Mouse (Mus musculus): Measurements from ENCODE around the gene Gm26938.

Gm26938 gene

GRCm38 (mm10) chr5:139826357-139827055 is at the start of gene Gm26938, which contains the start of gene Psmg3:
Gene Gm26938 (minus strand): TSS chr5:139826407.
Gene Psmg3 (minus strand): TSS chr5:139826885.
- peak; percentile 89 for DNase-seq

GRCm38 (mm10) chr5:139871526-139871925 is 45.3 kb upstream of the Gm26938 start:
- DNase-seq = peak; percentile 39

- peak; percentile 80 for DNase-seq
Observed at GRCm38 (mm10) chr5:139870886-139871285, 44.7 kb upstream of the Gm26938 start.

DNA sequence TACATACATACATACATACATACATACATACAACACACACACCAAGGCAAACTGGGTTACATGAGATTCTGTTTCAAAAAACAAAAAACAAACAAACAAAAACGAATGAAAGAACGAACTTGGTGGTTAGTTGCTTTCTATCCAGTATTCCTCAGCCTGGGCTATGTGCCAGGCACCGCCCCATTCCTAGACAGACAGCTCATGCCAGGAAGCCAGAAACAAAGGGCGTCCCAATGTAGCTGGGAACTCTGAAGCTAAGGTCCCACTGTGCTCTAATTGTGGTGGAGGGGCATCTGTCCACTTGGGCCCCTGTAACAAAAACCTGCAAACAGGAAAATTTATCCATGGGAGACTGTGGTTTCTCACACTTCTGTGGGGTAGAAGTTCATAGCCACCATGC is 36.6 kb upstream of the Gm26938 start:
- peak; percentile 85 for DNase-seq

GRCm38 (mm10) chr5:139860328-139861104 is 34.3 kb upstream of the Gm26938 start:
- no peak for DNase-seq

DNA sequence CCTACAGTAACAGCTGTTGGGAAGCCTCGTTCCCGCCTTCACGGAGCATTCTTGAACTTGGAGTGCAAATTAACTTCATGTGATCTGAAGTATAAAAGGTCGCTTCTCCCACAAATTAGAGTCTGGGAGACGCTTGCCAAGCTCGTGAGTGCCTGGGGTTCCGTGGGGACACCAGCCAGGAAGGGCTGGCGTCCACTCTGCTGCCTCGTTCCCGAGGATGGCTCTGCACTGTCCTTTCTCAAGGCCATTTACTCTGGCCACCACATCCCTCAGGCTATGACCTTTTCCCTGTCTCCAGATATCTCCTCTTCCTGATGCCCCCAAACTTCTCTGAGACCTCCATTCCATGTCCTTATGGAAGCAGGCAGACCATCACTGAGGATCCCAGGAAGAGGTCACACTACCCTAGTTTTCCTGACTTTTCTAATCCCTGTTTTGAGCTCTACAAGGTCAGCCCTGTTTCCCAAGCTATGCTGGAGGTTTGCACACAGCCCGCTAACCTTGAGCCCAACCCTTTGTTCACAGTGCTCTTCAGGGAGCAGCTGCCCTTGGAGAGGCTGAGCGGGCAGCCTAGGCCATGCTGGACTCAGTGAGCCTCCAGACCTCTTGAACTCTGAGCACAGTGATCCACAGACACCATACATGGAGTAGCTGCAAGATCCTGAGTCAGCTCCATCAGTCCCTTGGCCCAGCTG is 23.6 kb upstream of the Gm26938 start:
- no peak for DNase-seq

DNA sequence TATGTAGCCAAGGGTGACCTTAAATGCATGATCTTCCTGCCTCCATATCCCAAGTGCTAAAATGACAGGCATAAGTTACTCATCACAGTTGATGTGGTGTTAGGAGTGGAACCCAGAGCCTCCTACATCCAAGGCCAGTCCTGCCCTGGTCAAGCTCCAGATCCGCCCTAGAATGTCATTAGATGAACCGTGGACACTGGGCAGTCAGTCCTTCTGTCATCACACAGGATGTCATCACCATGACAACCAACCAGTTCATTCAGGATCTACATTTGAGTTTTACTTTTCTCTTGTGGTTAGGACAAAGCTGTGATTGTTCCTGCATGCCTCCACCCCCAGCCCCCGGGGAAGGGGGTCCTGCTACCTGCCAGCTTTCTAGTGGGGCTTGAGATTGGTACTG is 12.9 kb upstream of the Gm26938 start:
- no peak for DNase-seq

- DNase-seq = peak; percentile 82
Observed at GRCm38 (mm10) chr5:139838476-139838892, 12.3 kb upstream of the Gm26938 start.

GRCm38 (mm10) chr5:139835706-139836105 is 9.5 kb upstream of the Gm26938 start:
- DNase-seq = no peak

DNA sequence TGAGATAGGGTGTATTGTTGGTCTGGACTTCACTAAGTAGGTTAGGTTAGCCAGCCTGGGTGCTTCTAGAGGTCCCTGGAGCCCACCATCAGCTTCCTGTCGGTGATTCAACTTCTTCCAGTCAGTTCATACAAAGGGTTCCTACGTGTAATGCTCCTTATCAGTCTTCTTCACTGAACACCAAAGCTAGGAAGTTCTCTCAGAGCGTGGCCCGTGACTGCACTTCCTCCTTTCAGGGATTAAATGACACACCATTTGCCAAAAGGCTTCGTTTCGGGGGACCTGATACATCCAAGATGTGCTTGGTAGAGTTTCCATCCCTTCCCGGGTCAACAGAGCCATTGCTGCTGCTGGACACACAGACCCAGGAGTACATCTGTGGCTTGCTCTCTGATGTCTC is 5.9 kb upstream of the Gm26938 start:
- DNase-seq = no peak

DNA sequence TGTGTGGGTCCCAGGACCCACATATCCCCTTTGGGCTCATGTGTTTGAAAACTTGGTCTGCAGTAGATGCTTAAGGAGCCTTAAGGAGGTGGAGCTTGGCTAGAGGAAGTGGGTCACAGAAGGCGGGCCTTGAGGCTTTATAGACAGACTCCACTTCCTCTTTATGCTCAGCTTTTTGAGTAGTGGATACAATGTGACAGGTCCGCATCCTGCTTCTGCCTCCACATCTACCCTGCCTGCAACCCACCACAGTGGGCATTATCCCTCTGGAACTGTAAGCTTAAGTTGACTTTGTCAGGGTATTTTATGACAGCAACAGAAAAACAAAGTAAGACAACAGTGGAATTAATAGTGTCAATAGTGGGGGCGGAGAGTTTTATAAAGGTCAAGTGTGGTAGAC is 4.5 kb upstream of the Gm26938 start:
- peak; percentile 62 for DNase-seq

DNA sequence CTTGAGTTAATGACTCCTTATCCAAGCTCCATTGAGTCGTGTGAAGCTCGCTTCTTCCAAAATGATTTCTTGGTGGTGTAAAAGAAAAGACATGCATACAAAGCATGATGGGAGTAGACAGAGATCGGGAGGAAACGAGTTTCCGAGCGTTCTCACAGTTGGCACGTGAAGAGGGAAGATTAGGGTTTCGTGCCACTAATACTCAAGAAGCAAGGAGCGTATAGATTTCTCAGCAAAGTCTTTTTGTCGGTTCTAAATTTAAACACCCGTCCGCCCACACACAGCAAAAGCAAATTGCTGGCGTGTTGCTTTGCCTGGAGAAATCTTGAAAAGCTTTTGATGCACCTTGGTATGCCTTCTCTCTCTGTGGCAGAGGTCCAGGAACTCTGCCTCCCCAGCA is 3.2 kb upstream of the Gm26938 start:
- DNase-seq = no peak

DNA sequence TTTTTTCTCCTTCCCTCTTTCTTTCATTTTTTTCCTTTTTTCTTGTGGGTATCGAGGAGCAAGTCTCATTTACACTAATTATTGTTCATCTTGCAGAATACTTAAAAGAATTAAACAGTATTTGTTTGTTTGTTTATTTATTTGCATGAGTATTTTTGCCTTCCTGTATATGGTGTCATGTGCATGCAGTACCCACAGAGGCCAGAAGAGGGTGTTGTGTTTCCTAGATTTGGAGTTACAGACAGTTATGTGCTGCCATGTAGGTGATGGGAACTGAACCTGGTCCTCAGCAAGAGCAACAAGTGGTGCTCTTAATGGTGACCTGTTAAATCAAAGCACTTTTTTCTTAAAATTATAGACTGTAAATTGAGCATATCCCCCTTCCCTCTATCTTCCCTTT is 1.4 kb upstream of the Gm26938 start:
- DNase-seq = no peak

DNA sequence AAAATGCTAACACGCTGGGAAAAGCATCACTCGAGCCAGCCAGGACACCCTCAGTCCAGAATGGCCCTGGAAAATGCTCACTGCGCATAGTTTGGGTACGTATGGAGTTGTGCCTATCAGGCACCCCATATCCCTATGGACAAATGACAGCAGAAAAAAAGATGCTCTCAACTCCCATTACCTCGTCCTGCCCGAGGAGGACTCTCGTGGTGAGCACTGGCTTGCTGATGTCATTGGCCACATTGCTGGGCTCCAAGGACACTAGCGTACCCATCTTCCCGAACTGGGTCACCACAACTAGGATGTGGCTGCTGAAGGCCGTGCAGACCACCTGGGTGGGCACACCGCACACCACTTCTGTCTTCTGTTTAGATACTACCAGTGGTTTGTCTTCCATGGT is 260 bp downstream of the Gm26938 start:
- no peak for DNase-seq

GRCm38 (mm10) chr5:139824531-139824930 is 1.7 kb downstream of the Gm26938 start:
- no peak for DNase-seq

DNA sequence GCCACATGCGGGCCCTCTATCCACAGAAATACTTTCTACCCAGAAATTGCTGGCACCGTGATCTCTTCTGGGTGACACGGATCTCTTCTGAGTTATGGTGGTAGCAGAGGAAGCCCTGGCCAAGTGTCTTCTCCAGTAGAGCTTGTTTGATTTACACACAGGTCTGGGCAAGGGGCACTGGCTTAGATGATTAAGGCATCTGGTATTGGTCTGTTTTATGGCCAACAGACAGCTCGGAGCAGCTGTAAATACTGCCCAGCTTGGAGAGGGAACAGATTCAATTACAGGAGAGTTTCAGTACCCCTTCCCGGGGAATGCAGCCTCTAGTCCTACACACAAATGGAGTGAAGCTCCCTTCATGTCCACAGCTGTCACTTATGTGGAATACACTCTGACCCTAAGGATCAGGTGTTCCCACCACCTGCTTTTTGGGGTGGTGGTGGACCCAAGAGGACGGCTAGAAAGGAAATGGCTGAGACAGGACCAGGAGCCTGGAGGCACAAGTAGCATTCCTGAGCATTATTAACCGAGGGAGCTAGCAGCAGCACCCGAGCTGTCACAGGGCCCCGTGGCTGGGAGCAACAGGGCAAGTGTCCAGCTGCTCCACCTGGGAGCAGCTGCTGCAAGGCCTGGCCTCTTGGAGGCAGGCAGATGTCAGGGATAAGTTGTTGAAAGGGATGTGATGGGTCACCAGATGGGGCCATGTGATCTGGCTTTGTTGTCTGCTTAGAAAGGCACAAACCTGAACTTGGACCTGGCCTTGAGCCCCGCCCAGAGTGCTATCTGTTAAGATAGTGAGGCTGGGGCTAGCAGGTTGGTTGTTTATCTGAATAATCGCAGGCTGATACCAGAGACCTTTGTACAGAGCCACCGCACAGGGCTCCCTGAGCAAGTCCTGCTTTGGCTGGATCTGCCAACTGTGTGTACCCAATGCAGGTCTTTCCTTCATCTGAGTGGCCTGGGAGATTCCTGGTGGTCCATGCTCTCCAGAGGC is 4.4 kb downstream of the Gm26938 start:
- DNase-seq = no peak

DNA sequence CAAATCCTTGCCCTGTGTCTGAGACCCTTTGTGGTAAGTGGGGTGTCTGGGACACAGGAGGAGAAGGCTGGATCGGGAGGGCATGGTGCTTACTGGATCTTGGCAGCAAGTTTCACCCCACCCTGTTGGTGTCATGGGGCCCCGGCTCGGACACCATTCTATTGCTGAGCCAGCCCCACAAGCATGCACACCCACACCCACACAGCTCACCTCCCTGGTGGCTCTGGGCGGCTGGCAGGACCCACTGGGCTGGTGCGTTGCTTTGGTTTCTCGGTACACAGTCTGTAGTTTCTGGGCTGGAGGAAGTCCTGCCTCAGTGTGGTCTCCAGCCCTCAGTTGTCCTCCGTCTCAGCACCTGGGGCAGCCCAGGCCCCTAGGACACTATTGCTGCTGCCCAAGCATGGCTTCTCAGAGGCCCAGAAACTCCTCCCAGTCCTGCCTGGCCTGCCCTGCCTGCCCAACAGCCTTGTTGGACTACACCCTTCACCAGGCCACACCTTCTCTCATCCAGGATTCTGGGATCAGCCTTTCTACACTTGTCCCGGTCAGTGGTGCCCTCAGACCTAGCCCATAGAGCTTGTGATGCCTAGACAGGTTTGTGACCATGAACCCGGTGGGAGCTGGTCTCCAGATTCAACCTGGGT is 6.5 kb downstream of the Gm26938 start, which contains the start of gene Tmem184a:
Gene Tmem184a, minus strand, starts transcription at position 380 of the 644 bp plus-strand sequence.
- DNase-seq = no peak

GRCm38 (mm10) chr5:139818801-139819200 is 7.4 kb downstream of the Gm26938 start:
- DNase-seq = peak; percentile 82

DNA sequence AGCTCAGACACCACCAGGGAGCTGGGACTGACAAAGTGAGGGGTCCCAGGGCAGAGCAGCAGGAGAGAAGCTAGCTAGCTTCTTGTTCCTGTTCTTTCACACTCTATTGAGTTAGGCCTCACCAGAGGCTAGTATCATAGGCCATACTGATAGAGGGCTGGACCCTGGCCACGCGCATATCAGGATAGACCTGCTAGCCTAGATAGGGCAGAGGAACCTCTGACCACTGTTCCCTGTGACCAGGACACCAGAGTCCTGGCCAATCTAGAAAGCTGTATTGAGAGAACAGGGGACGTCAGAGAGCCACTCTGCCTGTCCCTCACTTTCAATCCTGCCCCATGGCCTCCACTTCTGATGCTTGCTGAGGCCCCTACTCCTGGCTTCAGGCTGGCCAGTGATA is 8.2 kb downstream of the Gm26938 start:
- no peak for DNase-seq

- peak; percentile 20 for DNase-seq
Observed at GRCm38 (mm10) chr5:139817292-139817691, 8.9 kb downstream of the Gm26938 start.

DNA sequence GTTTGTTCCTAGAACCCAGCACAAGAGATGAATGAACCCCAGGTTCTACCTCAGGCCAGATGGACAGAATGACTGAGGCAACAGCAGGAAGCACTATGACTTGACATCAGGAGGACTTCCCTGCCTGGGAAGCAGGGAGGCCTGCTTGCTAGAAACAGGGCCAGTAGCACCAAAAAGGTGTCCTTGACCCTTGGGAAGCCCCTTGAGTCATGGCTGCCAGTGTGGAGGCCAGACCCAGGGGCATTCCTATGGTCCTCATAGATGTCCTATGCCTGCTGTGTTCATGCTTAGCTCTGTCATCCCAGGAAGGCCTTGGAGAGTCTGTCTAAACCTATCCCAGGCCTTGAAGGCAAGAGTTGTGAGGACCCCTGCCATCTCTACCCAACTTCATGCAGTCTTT is 9.8 kb downstream of the Gm26938 start:
- no peak for DNase-seq

GRCm38 (mm10) chr5:139815964-139816363 is 10.2 kb downstream of the Gm26938 start:
- DNase-seq = no peak
